Mouse (Mus musculus): ENCODE results near the gene Ttll6.

- TF ChIP-seq CTCF (IDR thresholded peaks at IDR 0.05; ENCODE audit: extremely low read depth, insufficient read length, insufficient replicate concordance, low read depth, low read length) (no peak), POLR2A (IDR thresholded peaks at IDR 0.05; ENCODE audit: low read depth, low read length) (no peak)
Measured at GRCm38 (mm10) chr11:96203182-96203788, 69.7 kb downstream of the Ttll6 start.

Data from small intestine, adult 2 months (tissue).